Mouse (Mus musculus): ENCODE data around the gene Il10ra. TPM values are rescaled to one million over a fixed set of nuclear protein-coding genes. Genes with fewer than 3 reads are reported as not detected.

The Il10ra gene
- total RNA-seq, 2 experiments from 2014 or later = 2.2 to 2.4 TPM

GRCm38 (mm10) chr9:45268079-45268478 lies 870 bp downstream of the Il10ra start:
- intact Hi-C loops (cut with DNase I) = no loop called here

GRCm38 (mm10) chr9:45267099-45267498 lies 1.9 kb downstream of the Il10ra start:
- intact Hi-C loops (cut with DNase I) = no loop called here
- no peak for DNase-seq (ENCODE audit: extremely low spot score in 1 of 2, low spot score in 2 of 2)

More at GRCm38 (mm10) chr9:45268079-45268478, 870 bp downstream of the Il10ra start:
- DNase-seq (ENCODE audit: extremely low spot score in 1 of 2, low spot score in 2 of 2) = no peak

- DNase-seq (ENCODE audit: extremely low spot score in 1 of 2, low spot score in 2 of 2) = no peak
- intact Hi-C loops (cut with DNase I) = no loop called here
Observed at GRCm38 (mm10) chr9:45261872-45262271, 7.1 kb downstream of the Il10ra start.

GRCm38 (mm10) chr9:45261466-45261865 lies 7.5 kb downstream of the Il10ra start:
- intact Hi-C loops (cut with DNase I) = no loop called here
- DNase-seq (ENCODE audit: extremely low spot score in 1 of 2, low spot score in 2 of 2) = peak in 1 of 2 experiments; percentile 62

GRCm38 (mm10) chr9:45259065-45259464 lies 9.9 kb downstream of the Il10ra start:
- intact Hi-C loops (cut with DNase I) = no loop called here
- no peak for DNase-seq (ENCODE audit: extremely low spot score in 1 of 2, low spot score in 2 of 2)

- no peak for DNase-seq (ENCODE audit: extremely low spot score in 1 of 2, low spot score in 2 of 2)
- intact Hi-C loops (cut with DNase I) = no loop called here
Observed at GRCm38 (mm10) chr9:45255967-45256366, 13.0 kb downstream of the Il10ra start.

- intact Hi-C loops (cut with DNase I) = no loop called here
- no peak for DNase-seq (ENCODE audit: extremely low spot score in 1 of 2, low spot score in 2 of 2)
Observed at GRCm38 (mm10) chr9:45255431-45255830, 13.5 kb downstream of the Il10ra start.

GRCm38 (mm10) chr9:45254605-45255004 lies 14.3 kb downstream of the Il10ra start:
- intact Hi-C loops (cut with DNase I) = no loop called here
- no peak for DNase-seq (ENCODE audit: extremely low spot score in 1 of 2, low spot score in 2 of 2)

GRCm38 (mm10) chr9:45254021-45254420 lies 14.9 kb downstream of the Il10ra start:
- DNase-seq (ENCODE audit: extremely low spot score in 1 of 2, low spot score in 2 of 2) = peak in 1 of 2 experiments; percentile 43
- intact Hi-C loops (cut with DNase I) = no loop called here

GRCm38 (mm10) chr9:45252395-45252794 lies 16.6 kb downstream of the Il10ra start:
- DNase-seq (ENCODE audit: extremely low spot score in 1 of 2, low spot score in 2 of 2) = no peak
- intact Hi-C loops (cut with DNase I) = no loop called here

GRCm38 (mm10) chr9:45251990-45252389 lies 17.0 kb downstream of the Il10ra start:
- intact Hi-C loops (cut with DNase I) = no loop called here
- no peak for DNase-seq (ENCODE audit: extremely low spot score in 1 of 2, low spot score in 2 of 2)

GRCm38 (mm10) chr9:45251281-45251680 lies 17.7 kb downstream of the Il10ra start:
- intact Hi-C loops (cut with DNase I) = no loop called here
- DNase-seq (ENCODE audit: extremely low spot score in 1 of 2, low spot score in 2 of 2) = no peak

GRCm38 (mm10) chr9:45250306-45250705 lies 18.6 kb downstream of the Il10ra start:
- no peak for DNase-seq (ENCODE audit: extremely low spot score in 1 of 2, low spot score in 2 of 2)
- intact Hi-C loops (cut with DNase I) = no loop called here

- DNase-seq (ENCODE audit: extremely low spot score in 1 of 2, low spot score in 2 of 2) = no peak
- intact Hi-C loops (cut with DNase I) = no loop called here
Observed at GRCm38 (mm10) chr9:45247536-45247935, 21.4 kb downstream of the Il10ra start.

GRCm38 (mm10) chr9:45246060-45246459 lies 22.9 kb downstream of the Il10ra start:
- intact Hi-C loops (cut with DNase I) = no loop called here

GRCm38 (mm10) chr9:45245432-45245831 lies 23.5 kb downstream of the Il10ra start:
- no peak for DNase-seq (ENCODE audit: extremely low spot score in 1 of 2, low spot score in 2 of 2)
- intact Hi-C loops (cut with DNase I) = no loop called here

More at GRCm38 (mm10) chr9:45246060-45246459, 22.9 kb downstream of the Il10ra start:
- peak in 1 of 2 experiments; percentile 21 for DNase-seq (ENCODE audit: extremely low spot score in 1 of 2, low spot score in 2 of 2)

GRCm38 (mm10) chr9:45241397-45241796 lies 27.6 kb downstream of the Il10ra start:
- no peak for DNase-seq (ENCODE audit: extremely low spot score in 1 of 2, low spot score in 2 of 2)
- intact Hi-C loops (cut with DNase I) = no loop called here

GRCm38 (mm10) chr9:45236744-45237143 lies 32.2 kb downstream of the Il10ra start:
- intact Hi-C loops (cut with DNase I) = no loop called here

GRCm38 (mm10) chr9:45235668-45236227 lies 33.2 kb downstream of the Il10ra start:
- intact Hi-C loops (cut with DNase I) = no loop called here
- no peak for DNase-seq (ENCODE audit: extremely low spot score in 1 of 2, low spot score in 2 of 2)

More at GRCm38 (mm10) chr9:45236744-45237143, 32.2 kb downstream of the Il10ra start:
- no peak for DNase-seq (ENCODE audit: extremely low spot score in 1 of 2, low spot score in 2 of 2)

- DNase-seq (ENCODE audit: extremely low spot score in 1 of 2, low spot score in 2 of 2) = no peak
- intact Hi-C loops (cut with DNase I) = no loop called here
Observed at GRCm38 (mm10) chr9:45229359-45229758, 39.6 kb downstream of the Il10ra start.

- intact Hi-C loops (cut with DNase I) = loop anchor here (5.0 kb wide), 3 partner anchors 76 to 186 kb away; no protein-coding TSS in a partner anchor
- peak; percentile 87 to 90 for DNase-seq (ENCODE audit: extremely low spot score in 1 of 2, low spot score in 2 of 2)
Observed at GRCm38 (mm10) chr9:45221567-45221966, 47.4 kb downstream of the Il10ra start.

All from left cerebral cortex, postnatal 10 days (tissue).